Mouse (Mus musculus): ENCODE results near the gene Sema6b.

GRCm38 (mm10) chr17:56112743-56113142 lies 27.4 kb downstream of the Sema6b start:
- TF ChIP-seq POLR2A (IDR thresholded peaks at IDR 0.05; ENCODE audit: insufficient read length, low read depth) (no peak), MYOG (IDR thresholded peaks at IDR 0.05; ENCODE audit: control insufficient read depth in 1 of 3, insufficient read depth in 1 of 3, insufficient read length in 2 of 3, low read depth in 2 of 3) (no peak), POLR2AphosphoS2 (IDR thresholded peaks at IDR 0.05; ENCODE audit: insufficient read length, low read depth) (no peak), E2F4 (IDR thresholded peaks at IDR 0.05; ENCODE audit: insufficient read depth) (no peak), MYOD1 (IDR thresholded peaks at IDR 0.05; ENCODE audit: control insufficient read depth in 1 of 3, insufficient read length in 2 of 3, low read depth in 2 of 3) (no peak)

Measured in myocyte (in vitro differentiated cells).